Mouse (Mus musculus) left cerebral cortex, postnatal 14 days (tissue): ENCODE measurements around the gene Tmem234. TPM values are rescaled to one million over a fixed set of nuclear protein-coding genes. Genes with fewer than 3 reads are reported as not detected.

Source experiments
- DNase-seq, 2 experiments: peaks; one replicate each; pipeline ENCODE4 v3.0.0; 2021 to 2022; ENCODE audit warnings: low spot score in 2 of 2, mixed read lengths in 1 of 2
- intact Hi-C: fragments of 180-260 bp; cut with DNase I; formaldehyde crosslinking; loops from one replicate; pipeline ENCODE4 v1.15.1; 2025
- total RNA-seq, 2 experiments: library from RNA; stranded (reverse); gene quantifications; 2 replicates each; pipeline ENCODE4 v1.2.3; 2021

Gene Tmem234
- total RNA-seq, 2 experiments from 2014 or later: 91.8 to 105 TPM

DNA sequence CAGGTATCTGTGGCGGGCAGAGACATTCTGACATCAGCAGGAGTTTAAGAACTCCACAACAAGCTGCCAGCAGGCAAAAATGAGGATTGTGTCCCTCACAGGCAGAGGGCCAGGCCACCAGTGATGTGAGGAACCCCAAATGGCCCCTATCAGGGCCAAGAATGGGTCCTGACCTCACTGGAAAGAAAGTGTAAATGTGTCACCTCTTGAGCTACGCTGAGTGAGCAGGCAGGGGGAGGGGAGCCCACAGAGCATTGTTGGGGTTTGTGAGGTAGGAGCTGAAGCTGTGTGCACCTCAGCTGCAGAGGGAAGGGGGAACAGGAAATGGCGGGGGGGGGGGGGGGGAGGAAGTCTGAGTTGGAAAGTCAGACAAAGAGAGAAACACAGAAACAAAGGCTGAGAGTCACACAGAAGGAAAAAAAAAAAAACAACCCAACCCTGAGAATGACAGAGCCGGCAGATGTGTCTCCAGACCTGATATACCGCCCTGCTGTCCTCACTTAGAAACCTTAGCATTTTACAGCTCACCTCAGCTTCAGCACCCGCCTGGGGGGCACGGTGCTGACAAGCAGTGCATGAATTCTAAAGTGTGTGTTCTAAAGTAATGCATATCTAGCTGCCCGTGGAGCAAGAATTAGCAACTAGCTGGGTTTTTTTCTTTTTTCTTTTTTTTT is 25.2 kb upstream of the Tmem234 start:
- intact Hi-C loops: no loop called here
- DNase-seq: no peak

DNA sequence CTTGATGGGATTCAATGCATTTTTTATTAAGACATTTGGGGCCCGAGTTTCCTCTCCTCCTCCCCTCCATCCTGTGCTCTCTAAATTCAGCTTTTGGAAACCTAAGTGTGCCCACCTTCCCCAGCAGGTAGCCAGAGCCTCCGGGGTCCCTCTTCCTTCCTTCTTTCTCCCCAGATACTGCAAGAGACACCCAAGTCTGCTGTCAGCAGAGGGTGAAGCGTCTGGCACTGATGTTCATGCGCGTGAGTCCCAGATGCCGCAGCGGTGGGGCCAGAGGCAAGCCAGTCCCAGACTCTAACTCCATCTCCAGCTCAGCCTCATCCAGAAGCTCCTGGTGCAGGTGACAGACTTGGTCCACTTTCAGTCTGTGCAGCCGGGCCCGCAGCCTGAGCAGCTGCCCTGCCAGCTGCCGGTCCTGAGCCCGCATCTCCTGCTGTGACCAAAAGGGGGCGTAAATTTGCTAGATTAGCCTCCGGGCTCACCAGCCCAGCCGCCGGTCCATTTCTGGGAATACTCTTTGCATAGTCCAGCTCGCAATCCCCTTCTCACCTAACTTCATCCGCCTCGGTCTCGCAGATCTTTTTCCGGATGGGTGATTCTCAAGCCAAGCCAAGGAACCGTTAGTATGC is 23.5 kb upstream of the Tmem234 start:
- DNase-seq: peak; percentile 65 to 71
- intact Hi-C loops: no loop called here

DNA sequence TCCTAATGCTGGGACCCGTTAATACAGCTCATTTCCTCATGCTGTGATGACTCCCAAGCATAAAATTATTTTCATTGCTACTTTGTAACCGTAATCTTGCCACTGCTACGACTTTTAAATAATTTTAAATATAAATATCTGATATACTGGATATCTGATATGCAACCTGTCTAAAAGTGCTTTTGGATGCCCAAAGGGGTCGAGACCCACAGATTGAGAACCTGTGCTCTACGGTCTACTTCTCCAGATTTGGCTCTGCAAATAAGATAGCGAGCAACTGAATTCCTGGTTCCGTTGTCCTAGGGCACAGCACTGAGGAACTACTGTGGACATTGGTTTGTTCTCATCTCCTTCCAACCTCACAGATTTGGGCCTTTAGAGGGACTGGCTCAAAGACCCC is 22.8 kb upstream of the Tmem234 start:
- no peak for DNase-seq
- intact Hi-C loops: no loop called here

DNA sequence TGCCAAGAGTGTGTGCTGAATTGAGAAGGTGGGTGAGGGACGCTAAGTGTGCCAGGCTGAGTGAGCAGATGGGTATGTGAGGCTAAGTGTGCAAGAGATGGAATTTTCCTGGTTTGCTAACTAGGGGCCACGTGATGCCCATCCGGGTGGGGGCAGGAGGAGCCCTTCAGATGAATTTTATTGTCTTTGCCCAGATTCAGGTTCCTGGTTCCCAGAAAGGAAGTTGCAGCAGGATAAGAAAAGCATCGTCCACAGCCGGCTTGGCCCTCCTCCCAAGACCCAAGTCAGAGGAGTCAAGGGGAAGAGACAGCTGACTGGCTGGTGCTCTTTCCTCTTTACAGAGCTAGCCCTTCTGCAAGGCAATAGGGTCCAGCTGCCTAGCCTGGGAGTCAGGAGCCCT is 22.0 kb upstream of the Tmem234 start, which contains the start of gene Fam167b:
TSS of gene Fam167b (minus strand) at position 84 of the 400 bp plus-strand sequence.
- DNase-seq: peak in 1 of 2 experiments; percentile 21
- intact Hi-C loops: no loop called here

DNA sequence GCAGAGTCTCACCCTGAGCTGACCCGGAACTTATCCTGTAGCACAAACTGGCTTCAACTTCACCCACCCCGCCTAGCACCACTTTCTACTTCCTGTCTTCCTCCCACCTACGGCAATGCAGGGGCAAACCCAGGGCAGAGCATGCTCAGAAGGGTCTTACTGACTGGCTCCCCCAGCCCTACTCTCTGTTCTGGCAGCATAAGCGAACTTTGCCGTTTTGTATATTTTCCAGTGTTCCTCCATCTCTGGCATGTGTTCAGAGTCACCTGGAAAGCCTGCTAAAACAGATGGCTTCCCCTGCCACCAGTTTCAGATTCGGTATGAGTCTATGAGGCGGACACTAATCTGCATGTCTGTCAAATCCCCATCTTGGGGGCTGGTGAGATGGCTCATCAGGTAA is 20.1 kb upstream of the Tmem234 start:
- intact Hi-C loops: no loop called here
- DNase-seq: no peak

DNA sequence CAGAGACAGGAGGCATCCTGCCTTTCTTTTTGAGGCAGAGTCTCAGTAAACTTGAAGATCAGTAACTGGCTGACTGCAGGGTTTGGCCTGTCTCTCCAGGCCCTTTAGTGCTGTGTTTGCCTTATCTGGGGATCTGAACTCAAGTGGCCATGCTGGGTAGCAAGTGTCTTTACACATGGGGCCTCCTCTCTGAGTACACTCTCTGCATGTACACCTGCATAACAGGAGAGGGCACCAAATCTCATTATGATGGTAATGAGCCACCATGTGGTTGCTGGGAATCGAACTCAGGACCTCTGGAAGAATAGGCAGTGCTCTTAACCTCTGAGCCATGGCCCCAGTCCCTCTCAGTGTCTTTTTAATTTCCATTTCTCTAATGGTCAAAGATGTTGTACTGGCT is 18.2 kb upstream of the Tmem234 start:
- intact Hi-C loops: no loop called here
- no peak for DNase-seq

DNA sequence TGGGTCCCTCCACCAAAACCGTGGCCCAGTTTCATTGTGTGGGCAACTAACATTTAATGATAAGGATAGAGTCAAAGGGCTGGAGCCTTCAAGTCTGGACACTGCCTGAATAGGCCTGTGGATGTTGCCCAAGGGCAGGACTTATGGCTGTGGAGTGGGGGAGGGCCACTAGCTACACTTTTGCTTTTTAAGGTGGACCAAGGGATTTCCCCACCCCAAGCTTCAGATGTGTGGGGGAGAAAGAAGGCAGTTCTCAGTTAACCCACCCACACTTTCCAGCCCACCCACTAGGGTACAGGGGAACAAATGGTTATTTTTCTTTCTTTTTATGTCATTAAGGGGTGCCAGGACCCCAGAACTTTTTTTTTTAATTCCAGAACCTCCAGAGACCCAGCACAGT is 16.1 kb upstream of the Tmem234 start:
- intact Hi-C loops: no loop called here
- no peak for DNase-seq

DNA sequence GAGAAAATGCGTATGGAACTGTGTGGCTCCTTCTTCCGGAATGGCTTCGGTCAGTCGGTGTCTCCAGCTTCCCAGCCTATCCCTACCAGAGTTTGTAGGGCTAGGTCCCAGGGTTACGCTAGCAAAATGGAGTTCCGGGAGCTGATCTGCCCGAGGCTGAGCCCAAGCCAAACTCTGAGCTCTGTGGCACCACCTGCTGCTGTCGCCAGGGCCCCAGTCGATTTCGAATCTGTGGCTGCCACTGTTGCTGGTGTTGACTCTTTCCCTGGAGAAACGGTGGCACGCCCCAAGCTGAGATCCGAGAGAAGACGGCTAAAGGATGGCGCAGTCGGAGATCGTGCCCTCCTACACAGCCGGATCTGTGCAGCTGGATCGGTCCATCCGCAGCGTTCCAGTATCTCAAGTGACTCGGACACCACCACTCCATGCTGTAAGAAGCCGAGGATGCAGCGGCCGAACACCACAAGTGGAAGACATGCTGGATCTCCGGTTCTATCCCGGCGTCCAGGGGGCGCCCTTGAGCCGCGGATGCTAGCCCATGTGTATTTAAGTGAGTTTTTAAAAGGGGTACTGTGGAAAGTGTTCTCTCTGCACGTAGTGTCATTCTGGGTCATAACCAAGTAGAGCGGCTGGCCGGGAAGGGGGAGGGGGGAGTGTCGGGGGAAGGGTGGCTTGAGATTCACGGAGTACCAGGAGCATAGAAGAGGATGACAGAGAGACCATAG is 15.4 kb upstream of the Tmem234 start:
- intact Hi-C loops: no loop called here

DNA sequence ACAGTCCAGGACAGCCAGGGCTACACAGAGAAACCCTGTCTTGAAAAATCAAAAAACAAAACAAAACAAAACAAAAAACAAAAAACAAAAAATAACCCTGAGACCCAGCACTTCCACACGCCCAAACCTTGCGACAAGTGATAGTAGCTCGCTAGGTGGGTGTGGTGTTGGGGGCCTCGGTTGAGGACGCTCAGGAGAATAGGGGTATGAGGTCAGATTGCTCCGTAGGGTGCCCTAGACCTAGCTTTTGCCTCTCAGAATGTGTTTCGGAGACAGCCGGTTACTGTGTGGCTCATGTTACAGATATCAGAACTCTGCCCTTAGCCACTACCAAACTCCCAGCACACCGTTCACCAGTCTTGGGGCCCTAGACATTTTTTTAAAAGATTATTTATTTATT is 14.7 kb upstream of the Tmem234 start:
- intact Hi-C loops: no loop called here
- no peak for DNase-seq

More for the DNA sequence above, 15.4 kb upstream of the Tmem234 start:
- DNase-seq: peak; percentile 86 to 91

DNA sequence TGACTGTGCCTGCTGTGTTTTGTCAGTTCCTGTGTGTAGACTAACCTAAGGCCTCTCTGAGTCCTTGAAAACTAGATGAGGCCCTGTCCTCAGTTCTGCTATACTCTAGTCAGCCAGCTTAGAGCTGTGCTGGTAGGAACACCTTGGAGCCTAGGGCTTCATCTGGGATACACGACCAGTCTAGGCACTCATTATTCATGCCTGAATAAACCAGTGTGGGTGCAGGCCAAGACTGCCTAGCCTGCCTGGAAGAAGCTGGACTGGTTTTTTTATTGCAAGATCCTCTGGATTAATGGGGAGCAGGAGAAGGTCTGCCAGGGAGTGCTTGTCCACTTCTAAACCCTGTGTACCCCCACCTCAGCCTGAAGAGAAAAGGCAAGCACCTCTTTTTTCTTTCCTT is 13.5 kb upstream of the Tmem234 start:
- intact Hi-C loops: no loop called here

DNA sequence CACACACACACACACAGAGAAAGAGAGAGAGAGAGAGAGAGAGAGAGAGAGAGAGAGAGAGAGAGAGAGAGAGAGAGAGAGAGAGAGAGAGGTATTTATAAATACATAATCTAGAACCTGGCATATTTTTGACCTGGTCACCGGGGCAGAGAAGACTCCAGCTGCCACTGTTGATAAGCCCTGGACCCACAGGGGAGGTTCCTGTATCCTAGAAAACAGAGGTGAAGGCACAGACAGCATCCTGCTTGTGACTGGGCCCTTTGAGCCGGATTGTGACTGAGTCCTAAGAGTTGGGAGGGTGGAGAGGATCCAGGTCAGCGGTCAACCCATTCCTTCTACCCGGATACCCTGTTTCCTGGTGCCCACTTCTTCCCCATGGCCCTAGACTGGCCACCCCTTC is 11.6 kb upstream of the Tmem234 start:
- intact Hi-C loops: no loop called here
- no peak for DNase-seq

More for the DNA sequence above, 13.5 kb upstream of the Tmem234 start:
- DNase-seq: no peak

DNA sequence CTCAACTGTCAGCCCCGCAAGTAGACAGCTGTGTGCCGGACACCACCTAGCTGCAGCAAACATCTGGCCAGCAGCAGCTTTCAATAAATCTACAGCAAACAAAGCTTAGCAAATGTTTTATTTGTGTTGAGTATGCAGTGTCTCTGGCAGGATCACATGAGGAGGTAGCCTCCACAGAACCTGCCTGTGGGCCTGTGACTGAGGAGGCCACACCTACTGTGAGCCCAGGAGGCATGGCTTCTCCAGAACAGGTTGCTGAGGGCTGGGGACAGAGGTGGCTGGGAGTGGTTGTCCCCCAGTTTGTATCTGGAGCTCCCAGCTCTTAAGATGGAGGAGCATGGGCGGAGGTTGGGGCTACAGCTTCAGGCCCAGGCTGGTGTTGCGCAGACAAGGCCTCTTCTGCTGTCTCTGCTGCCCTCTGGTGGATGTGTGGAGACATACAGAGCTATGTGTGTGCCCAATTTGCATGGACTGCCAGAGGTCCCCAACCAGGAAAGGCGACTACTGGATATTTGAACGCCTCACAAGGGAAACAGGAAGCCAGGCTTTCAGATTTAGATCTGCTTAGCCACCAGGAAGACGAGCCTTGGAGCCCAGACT is 8.1 kb downstream of the Tmem234 start:
- intact Hi-C loops: loop anchor here (5.0 kb wide), 1 partner anchor 116 kb away; the partner anchor contains the start of genes Fam229a and Tssk3
- peak; percentile 85 to 91 for DNase-seq

DNA sequence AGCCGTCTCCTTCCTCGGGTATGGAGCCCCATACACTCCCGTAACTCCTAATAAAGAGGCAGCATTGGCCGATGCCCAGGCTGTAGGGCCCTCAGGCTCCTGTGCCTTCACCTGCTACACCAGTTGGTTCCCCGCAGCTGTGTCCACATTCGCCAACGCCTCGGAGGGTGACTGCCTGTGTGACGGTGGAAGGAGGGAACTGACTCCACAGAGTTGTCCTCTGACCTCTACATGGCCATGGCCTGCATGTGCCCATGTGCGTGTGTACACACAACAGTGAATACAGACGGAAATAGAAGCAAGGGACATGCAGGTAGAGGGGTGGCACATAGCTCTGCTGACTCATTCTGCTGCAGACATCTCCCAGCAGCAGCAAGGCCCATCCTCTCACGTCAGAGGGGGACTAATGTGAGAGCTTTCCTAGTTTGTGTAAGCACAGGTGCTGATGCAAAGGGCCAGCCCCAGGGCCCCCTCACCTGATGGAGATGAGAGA is 8.7 kb downstream of the Tmem234 start:
- intact Hi-C loops: loop anchor here (5.0 kb wide), 1 partner anchor 117 kb away; the partner anchor contains the start of genes Fam229a and Tssk3
- DNase-seq: no peak

DNA sequence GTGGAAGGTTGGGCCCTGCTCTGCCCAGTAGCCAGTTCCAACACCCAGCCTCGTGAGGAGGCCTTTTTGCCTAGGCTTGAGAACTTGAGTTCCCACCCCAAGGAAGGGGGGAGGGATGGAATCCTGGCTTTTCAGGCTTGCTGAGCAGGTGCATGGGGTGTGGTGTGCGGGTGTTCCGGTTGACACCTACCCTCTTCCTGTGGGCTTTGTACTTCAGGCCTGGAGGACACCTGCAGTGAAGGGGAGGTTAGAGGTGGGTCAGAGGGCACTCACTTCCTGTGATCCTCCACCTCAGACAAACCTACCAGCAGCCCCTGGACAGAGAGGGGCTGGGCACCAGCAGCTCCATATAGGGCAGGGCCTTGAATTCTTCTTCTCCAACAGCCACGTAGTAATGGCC is 9.6 kb downstream of the Tmem234 start:
- intact Hi-C loops: no loop called here
- DNase-seq: no peak

DNA sequence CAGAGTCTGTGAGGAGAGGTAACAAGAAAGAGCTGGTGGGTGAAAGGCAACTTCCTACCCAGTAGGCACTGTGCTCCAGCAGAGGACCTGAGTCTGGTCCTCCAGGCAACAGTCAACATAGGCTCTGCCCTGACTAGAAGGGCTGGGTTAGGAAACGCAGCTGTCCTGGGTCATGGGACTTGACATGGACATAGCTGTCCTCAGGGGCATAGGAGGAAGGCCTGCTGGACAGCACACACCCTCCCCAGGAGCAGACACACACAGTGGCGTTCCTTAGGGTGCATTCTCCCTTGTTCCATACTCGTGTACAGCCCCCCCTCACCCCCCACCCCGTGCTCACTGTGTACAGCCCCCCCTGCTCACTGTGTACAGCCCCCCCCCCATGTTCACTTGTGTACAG is 10.0 kb downstream of the Tmem234 start:
- no peak for DNase-seq
- intact Hi-C loops: no loop called here

DNA sequence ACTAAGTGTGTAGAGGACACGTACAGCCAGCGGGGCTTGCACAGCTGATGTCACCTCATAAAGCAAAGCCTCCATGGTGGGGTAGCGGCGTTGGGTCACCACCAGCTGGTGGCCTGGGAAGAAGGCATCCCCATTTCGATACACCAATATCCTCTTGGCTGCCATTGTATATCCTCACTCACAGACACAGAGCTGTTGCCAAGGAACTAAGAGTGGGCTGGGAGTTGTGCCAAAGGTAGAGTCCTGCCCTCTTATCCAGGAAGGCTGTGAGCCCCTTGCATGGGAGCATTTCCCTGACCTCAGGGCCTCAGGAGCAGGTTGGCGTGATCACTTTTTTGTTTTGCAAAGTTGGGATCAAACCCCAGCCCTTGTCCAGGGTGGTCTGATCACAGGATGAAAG is 13.6 kb downstream of the Tmem234 start, which contains the start of gene Dcdc2b:
TSS of gene Dcdc2b (minus strand) at position 165 of the 400 bp plus-strand sequence.
- intact Hi-C loops: no loop called here
- no peak for DNase-seq

DNA sequence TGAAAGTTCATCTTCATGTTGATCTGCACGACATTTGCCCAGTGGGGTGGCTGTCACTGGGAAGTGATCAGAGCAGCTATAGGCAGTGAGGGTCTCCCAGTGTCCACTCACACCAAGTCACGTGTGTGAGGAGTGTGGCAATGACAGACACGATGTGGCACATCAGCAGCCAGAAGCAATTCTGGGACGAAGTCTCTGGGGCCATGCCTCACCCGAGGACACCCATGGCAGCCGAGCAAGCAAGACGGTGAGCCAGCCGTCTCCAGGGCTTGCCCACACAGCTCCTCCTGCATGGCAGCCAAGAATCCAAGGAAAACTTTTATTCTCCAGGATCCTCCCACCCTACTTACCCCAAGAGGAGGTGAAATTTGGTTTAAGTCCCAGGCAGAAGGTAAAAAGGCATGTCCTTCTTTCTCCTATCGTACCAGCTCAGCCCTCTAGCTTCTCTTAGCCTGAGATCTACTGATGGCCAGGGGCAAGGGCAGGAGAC is 15.4 kb downstream of the Tmem234 start:
- intact Hi-C loops: no loop called here
- DNase-seq: no peak

DNA sequence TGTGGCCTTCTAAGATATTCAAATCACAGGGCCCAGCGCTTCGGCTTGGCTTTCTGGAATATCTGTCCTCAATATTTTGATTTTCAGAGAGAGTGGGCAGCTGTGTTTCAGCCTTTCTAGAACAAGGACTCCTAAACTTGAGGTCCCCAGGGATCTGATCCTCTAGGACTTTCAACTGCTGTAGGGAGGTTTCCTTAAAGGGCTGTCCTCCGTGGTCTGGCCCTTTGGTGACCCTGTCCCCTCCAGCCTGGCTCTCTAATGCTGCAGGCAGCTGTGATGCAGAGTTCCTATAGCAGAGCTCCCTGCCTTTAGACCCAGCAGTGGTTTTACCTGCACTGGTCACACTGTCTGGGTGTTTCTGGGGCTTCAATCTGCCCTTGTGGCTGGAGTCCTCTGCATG is 16.2 kb downstream of the Tmem234 start:
- no peak for DNase-seq
- intact Hi-C loops: no loop called here

DNA sequence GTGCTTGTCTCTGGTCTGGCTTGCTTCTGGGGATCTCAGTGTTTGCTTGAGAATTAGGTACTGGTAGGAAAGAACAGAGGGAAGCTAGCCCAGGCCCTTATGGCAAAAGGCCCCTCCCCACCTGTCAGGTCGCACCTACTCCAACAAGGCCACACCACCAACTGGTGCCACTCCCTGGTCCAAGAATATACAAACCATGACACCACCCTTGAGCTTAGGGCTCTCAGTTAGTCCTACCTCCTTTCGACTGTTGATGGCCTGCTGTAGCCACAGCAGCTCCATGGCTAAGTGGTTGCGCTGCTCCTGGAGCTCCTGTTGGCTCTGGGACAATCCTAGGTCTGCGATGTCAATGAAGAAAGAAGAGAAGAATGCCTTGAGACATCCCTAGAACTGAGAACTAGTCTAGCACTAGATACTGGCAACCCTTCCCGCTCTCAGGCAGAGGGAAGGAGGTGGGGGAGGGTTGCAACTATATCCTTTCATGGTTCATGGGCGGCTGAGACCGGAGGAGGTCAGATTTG is 16.7 kb downstream of the Tmem234 start:
- no peak for DNase-seq
- intact Hi-C loops: no loop called here
